Mouse (Mus musculus): ENCODE measurements around the gene Sumo2. TPM values are rescaled to one million over a fixed set of nuclear protein-coding genes. Genes with fewer than 3 reads are reported as not detected.
"Not testable (repeated sequence)": the region's sequence is repeated elsewhere in the genome, so short reads cannot be mapped to it uniquely, and the experiment has no call there.

The Sumo2 gene
- polyA plus RNA-seq, 1 experiment from 2014 or later: 1,712 TPM

GRCm38 (mm10) chr11:115477388-115477787 is 58.7 kb downstream of the Sumo2 start:
- DNase-seq (ENCODE audit: low spot score); H3K4me2 ChIP-seq (ENCODE audit: low read depth, low read length); H3K9ac ChIP-seq (replicated peaks; ENCODE audit: low read length); H3K27ac ChIP-seq (replicated peaks; ENCODE audit: low read depth, low read length); H3K4me1 ChIP-seq (ENCODE audit: control insufficient read depth, insufficient read depth, low read length); H3K36me3 ChIP-seq (replicated peaks; ENCODE audit: control insufficient read depth, insufficient read depth, low read depth, low read length); H3K9me3 ChIP-seq (replicated peaks; ENCODE audit: control insufficient read depth, low read length); H3K27me3 ChIP-seq (ENCODE audit: control insufficient read depth, insufficient read depth, low read length); H3K4me3 ChIP-seq (ENCODE audit: low read depth, low read length); ATAC-seq (replicated peaks; ENCODE audit: insufficient number of reproducible peaks, low FRiP score, low TSS enrichment, low read depth): not testable (repeated sequence)
- 84% methylated on average over 7 of the region's 7 CpGs for WGBS

GRCm38 (mm10) chr11:115476630-115477029 is 59.4 kb downstream of the Sumo2 start:
- H3K9me3 ChIP-seq (replicated peaks; ENCODE audit: control insufficient read depth, low read length); H3K9ac ChIP-seq (replicated peaks; ENCODE audit: low read length); H3K27ac ChIP-seq (replicated peaks; ENCODE audit: low read depth, low read length); H3K4me2 ChIP-seq (ENCODE audit: low read depth, low read length); H3K36me3 ChIP-seq (replicated peaks; ENCODE audit: control insufficient read depth, insufficient read depth, low read depth, low read length); H3K4me1 ChIP-seq (ENCODE audit: control insufficient read depth, insufficient read depth, low read length); DNase-seq (ENCODE audit: low spot score); H3K4me3 ChIP-seq (ENCODE audit: low read depth, low read length); H3K27me3 ChIP-seq (ENCODE audit: control insufficient read depth, insufficient read depth, low read length); ATAC-seq (replicated peaks; ENCODE audit: insufficient number of reproducible peaks, low FRiP score, low TSS enrichment, low read depth): not testable (repeated sequence)
- WGBS: 80% methylated on average over 4 of the region's 4 CpGs

- Histone ChIP-seq H3K9ac (replicated peaks; ENCODE audit: low read length) (peak overlapping the region; percentile 74), H3K27ac (replicated peaks; ENCODE audit: low read depth, low read length) (0 out of 2 replicates have a peak overlapping the region, but pooled peaks have one; percentile 56), H3K4me1 (ENCODE audit: control insufficient read depth, insufficient read depth, low read length) (peaks cover 6% of the 10 kb centered on the region), H3K9me3 (replicated peaks; ENCODE audit: control insufficient read depth, low read length) (no peaks in the 10 kb centered on the region), H3K4me2 (ENCODE audit: low read depth, low read length) (peak overlapping the region; percentile 93), H3K36me3 (replicated peaks; ENCODE audit: control insufficient read depth, insufficient read depth, low read depth, low read length) (no peaks in the 10 kb centered on the region), H3K4me3 (ENCODE audit: low read depth, low read length) (peak overlapping the region; percentile 80), H3K27me3 (ENCODE audit: control insufficient read depth, insufficient read depth, low read length) (no peaks in the 10 kb centered on the region)
- no peak for DNase-seq (ENCODE audit: low spot score)
- ATAC-seq (replicated peaks; ENCODE audit: insufficient number of reproducible peaks, low FRiP score, low TSS enrichment, low read depth): no peak
- WGBS: 5% methylated on average over 28 of the region's 28 CpGs
Measured at GRCm38 (mm10) chr11:115475758-115476237, 60.3 kb downstream of the Sumo2 start.

GRCm38 (mm10) chr11:115475025-115475757 is 60.9 kb downstream of the Sumo2 start, which contains the start of gene Armc7:
Gene Armc7 (plus strand): TSS chr11:115475667.
- peak within 1 kb of the TSS; percentile 74 for H3K9ac ChIP-seq (replicated peaks; ENCODE audit: low read length)
- ATAC-seq (replicated peaks; ENCODE audit: insufficient number of reproducible peaks, low FRiP score, low TSS enrichment, low read depth) (peak; percentile 94), DNase-seq (ENCODE audit: low spot score) (peak; percentile 98)
- H3K4me1 ChIP-seq (ENCODE audit: control insufficient read depth, insufficient read depth, low read length): peaks cover 6% of the 10 kb centered on the region
- H3K4me2 ChIP-seq (ENCODE audit: low read depth, low read length): peak within 1 kb of the TSS; percentile 93
- under 1% methylated on average over 26 of the region's 26 CpGs for WGBS
- peak within 1 kb of the TSS; percentile 80 for H3K4me3 ChIP-seq (ENCODE audit: low read depth, low read length)
- H3K9me3 ChIP-seq (replicated peaks; ENCODE audit: control insufficient read depth, low read length): no peaks in the 10 kb centered on the region
- H3K27ac ChIP-seq (replicated peaks; ENCODE audit: low read depth, low read length): peak within 1 kb of the TSS; percentile 56
- H3K27me3 ChIP-seq (ENCODE audit: control insufficient read depth, insufficient read depth, low read length): no peaks in the 10 kb centered on the region
- no peaks in the 10 kb centered on the region for H3K36me3 ChIP-seq (replicated peaks; ENCODE audit: control insufficient read depth, insufficient read depth, low read depth, low read length)

GRCm38 (mm10) chr11:115473626-115474275 is 62.3 kb downstream of the Sumo2 start:
- H3K4me1 ChIP-seq (ENCODE audit: control insufficient read depth, insufficient read depth, low read length): peaks cover 6% of the 10 kb centered on the region
- no peaks in the 10 kb centered on the region for H3K27me3 ChIP-seq (ENCODE audit: control insufficient read depth, insufficient read depth, low read length)
- WGBS: 7% methylated on average over 15 of the region's 15 CpGs
- H3K36me3 ChIP-seq (replicated peaks; ENCODE audit: control insufficient read depth, insufficient read depth, low read depth, low read length): no peaks in the 10 kb centered on the region
- ATAC-seq (replicated peaks; ENCODE audit: insufficient number of reproducible peaks, low FRiP score, low TSS enrichment, low read depth) (0 out of 2 replicates have a peak, but pooled peaks have one; percentile 4), DNase-seq (ENCODE audit: low spot score) (peak; percentile 99)
- H3K4me2 ChIP-seq (ENCODE audit: low read depth, low read length): peak overlapping the region; percentile 17; the same call in 1 of the 2 replicates
- peak overlapping the region; percentile 66 for H3K27ac ChIP-seq (replicated peaks; ENCODE audit: low read depth, low read length)
- H3K9ac ChIP-seq (replicated peaks; ENCODE audit: low read length): 0 out of 2 replicates have a peak overlapping the region, but pooled peaks have one; percentile 5
- no peak overlapping the region for H3K4me3 ChIP-seq (ENCODE audit: low read depth, low read length)
- H3K9me3 ChIP-seq (replicated peaks; ENCODE audit: control insufficient read depth, low read length): no peaks in the 10 kb centered on the region

Other genes starting within 250 kb of the Sumo2 start
- 0.14 and 0.28 TPM in 2 replicates for gene Fads6, start 238.6 kb downstream of the Sumo2 start, polyA plus RNA-seq (2014; fragmentation: Nextera tagmentation; extraction: Ambion mirVana)
- not detected in 2 replicates for gene Otop2, start 229.1 kb downstream of the Sumo2 start, polyA plus RNA-seq (2014; fragmentation: Nextera tagmentation; extraction: Ambion mirVana)
- gene Ush1g, start 214.2 kb downstream of the Sumo2 start, polyA plus RNA-seq (2014; fragmentation: Nextera tagmentation; extraction: Ambion mirVana): not detected in 2 replicates
- not detected in 2 replicates for gene Otop3, start 201.5 kb downstream of the Sumo2 start, polyA plus RNA-seq (2014; fragmentation: Nextera tagmentation; extraction: Ambion mirVana)
- gene Hid1, start 168.5 kb downstream of the Sumo2 start, polyA plus RNA-seq (2014; fragmentation: Nextera tagmentation; extraction: Ambion mirVana): 6.9 and 7.1 TPM in 2 replicates
- 15.2 and 15.7 TPM in 2 replicates for gene Cdr2l, start 154.4 kb downstream of the Sumo2 start, polyA plus RNA-seq (2014; fragmentation: Nextera tagmentation; extraction: Ambion mirVana)
- 217 and 221 TPM in 2 replicates for gene Mrpl58, start 132.5 kb downstream of the Sumo2 start, polyA plus RNA-seq (2014; fragmentation: Nextera tagmentation; extraction: Ambion mirVana)
- 893 and 931 TPM in 2 replicates for gene Atp5h, start 116.3 kb downstream of the Sumo2 start, polyA plus RNA-seq (2014; fragmentation: Nextera tagmentation; extraction: Ambion mirVana)
- 18.8 and 21.0 TPM in 2 replicates for gene Kctd2, start 116.1 kb downstream of the Sumo2 start, polyA plus RNA-seq (2014; fragmentation: Nextera tagmentation; extraction: Ambion mirVana)
- gene Trim80, start 95.7 kb downstream of the Sumo2 start, polyA plus RNA-seq (2014; fragmentation: Nextera tagmentation; extraction: Ambion mirVana): not detected in 2 replicates
- 0.22 TPM in 1 of 2 replicates, not detected in the other for gene Slc16a5, start 73.8 kb downstream of the Sumo2 start, polyA plus RNA-seq (2014; fragmentation: Nextera tagmentation; extraction: Ambion mirVana)
- gene Armc7, start 60.6 kb downstream of the Sumo2 start, polyA plus RNA-seq (2014; fragmentation: Nextera tagmentation; extraction: Ambion mirVana): 8.1 and 8.7 TPM in 2 replicates
- gene Nt5c, start 44.4 kb downstream of the Sumo2 start, polyA plus RNA-seq (2014; fragmentation: Nextera tagmentation; extraction: Ambion mirVana): 67.4 and 70.7 TPM in 2 replicates
- 654 and 692 TPM in 2 replicates for gene Jpt1, start 21.9 kb downstream of the Sumo2 start, polyA plus RNA-seq (2014; fragmentation: Nextera tagmentation; extraction: Ambion mirVana)
- gene Nup85, start 28.2 kb upstream of the Sumo2 start, polyA plus RNA-seq (2014; fragmentation: Nextera tagmentation; extraction: Ambion mirVana): 204 and 210 TPM in 2 replicates
- 110 and 114 TPM in 2 replicates for gene Mrps7, start 67.6 kb upstream of the Sumo2 start, polyA plus RNA-seq (2014; fragmentation: Nextera tagmentation; extraction: Ambion mirVana)
- 13.6 and 17.0 TPM in 2 replicates for gene Gga3, start 67.8 kb upstream of the Sumo2 start, polyA plus RNA-seq (2014; fragmentation: Nextera tagmentation; extraction: Ambion mirVana)
- gene Mif4gd, start 76.7 kb upstream of the Sumo2 start, polyA plus RNA-seq (2014; fragmentation: Nextera tagmentation; extraction: Ambion mirVana): 15.8 and 18.2 TPM in 2 replicates
- gene Slc25a19, start 92.0 kb upstream of the Sumo2 start, polyA plus RNA-seq (2014; fragmentation: Nextera tagmentation; extraction: Ambion mirVana): 19.9 and 20.2 TPM in 2 replicates
- 59.0 and 61.8 TPM in 2 replicates for gene Grb2, start 172.3 kb upstream of the Sumo2 start, polyA plus RNA-seq (2014; fragmentation: Nextera tagmentation; extraction: Ambion mirVana)
- 10.3 and 14.6 TPM in 2 replicates for gene Tmem94, start 229.2 kb upstream of the Sumo2 start, polyA plus RNA-seq (2014; fragmentation: Nextera tagmentation; extraction: Ambion mirVana)